Mouse (Mus musculus) left cerebral cortex, adult 18-20 months (tissue): ENCODE results near the gene Grcc10. TPM values are rescaled to one million over a fixed set of nuclear protein-coding genes. Genes with fewer than 3 reads are reported as not detected.
A peak's percentile ranks its signal among the peaks of the same experiment; 100 is the strongest.

Source experiments
- DNase-seq, 2 experiments: peaks; one replicate each; pipeline ENCODE4 v3.0.0; 2021 to 2022; ENCODE audit warnings: low spot score in 2 of 2, mixed read lengths in 1 of 2
- total RNA-seq, 2 experiments: library from RNA; stranded (reverse); gene quantifications; 2 replicates each; pipeline ENCODE4 v1.2.3; 2021

The Grcc10 gene
- total RNA-seq, 2 experiments from 2014 or later, result 321 to 335 TPM

- no peak for DNase-seq
These were observed 8.5 kb downstream of the Grcc10 start for GRCm38 (mm10) chr6:124732476-124733370.

GRCm38 (mm10) chr6:124731038-124731437 lies 10.1 kb downstream of the Grcc10 start:
- no peak for DNase-seq

GRCm38 (mm10) chr6:124729850-124730705 lies 11.1 kb downstream of the Grcc10 start:
- DNase-seq, result no peak

- DNase-seq, result no peak
These were observed 12.6 kb downstream of the Grcc10 start for GRCm38 (mm10) chr6:124728621-124729020.

GRCm38 (mm10) chr6:124724472-124724871 lies 16.7 kb downstream of the Grcc10 start:
- DNase-seq, result no peak

GRCm38 (mm10) chr6:124723541-124723940 lies 17.6 kb downstream of the Grcc10 start:
- DNase-seq, result no peak

GRCm38 (mm10) chr6:124722876-124723473 lies 18.2 kb downstream of the Grcc10 start:
- no peak for DNase-seq

GRCm38 (mm10) chr6:124720904-124721303 lies 20.3 kb downstream of the Grcc10 start:
- DNase-seq, result no peak

- no peak for DNase-seq
These were observed 21.7 kb downstream of the Grcc10 start for GRCm38 (mm10) chr6:124719354-124719978.

- no peak for DNase-seq
These were observed 22.5 kb downstream of the Grcc10 start for GRCm38 (mm10) chr6:124718703-124719102.

- DNase-seq, result no peak
These were observed 23.2 kb downstream of the Grcc10 start for GRCm38 (mm10) chr6:124717968-124718367.

- peak in 1 of 2 experiments; percentile 36 for DNase-seq
These were observed 24.2 kb downstream of the Grcc10 start for GRCm38 (mm10) chr6:124716864-124717490.

GRCm38 (mm10) chr6:124712918-124713317 lies 28.3 kb downstream of the Grcc10 start:
- DNase-seq, result no peak

- peak; percentile 98 to 99 for DNase-seq
These were observed 29.1 kb downstream of the Grcc10 start, which contains the start of the genes Emg1 and Phb2 for GRCm38 (mm10) chr6:124711824-124712782. Gene Emg1, minus strand, starts transcription at chr6:124712178. Gene Phb2, plus strand, starts transcription at chr6:124712336.

GRCm38 (mm10) chr6:124708289-124708889 lies 32.8 kb downstream of the Grcc10 start:
- DNase-seq, result no peak

GRCm38 (mm10) chr6:124706061-124706627 lies 35.0 kb downstream of the Grcc10 start:
- DNase-seq, result no peak

GRCm38 (mm10) chr6:124704417-124704816 lies 36.8 kb downstream of the Grcc10 start:
- DNase-seq, result no peak

- DNase-seq, result no peak
These were observed 37.4 kb downstream of the Grcc10 start for GRCm38 (mm10) chr6:124703789-124704188.

GRCm38 (mm10) chr6:124702784-124703103 lies 38.4 kb downstream of the Grcc10 start:
- peak; percentile 71 to 75 for DNase-seq
